Mouse (Mus musculus) embryo, embryonic 10.5 days (tissue): ENCODE measurements around the gene Rbm47.
"Not testable (repeated sequence)": the region's sequence is repeated elsewhere in the genome, so short reads cannot be mapped to it uniquely, and the experiment has no call there.

Source experiments
- DNase-seq: peaks from one replicate; pipeline ENCODE4 v3.0.0-alpha.2; 2015; ENCODE audit warnings: low spot score

Rbm47 gene

GRCm38 (mm10) chr5:66173018-66173417, at the start of gene Rbm47:
Rbm47 (minus strand) TSS chr5:66173118.
- DNase-seq, result no peak

GRCm38 (mm10) chr5:66220620-66221019, 47.7 kb upstream of the Rbm47 start:
- DNase-seq, result no peak

GRCm38 (mm10) chr5:66219692-66220091, 46.8 kb upstream of the Rbm47 start:
- DNase-seq, result no peak

- DNase-seq, result peak; percentile 27
Measured at GRCm38 (mm10) chr5:66215569-66216277, 42.8 kb upstream of the Rbm47 start.

GRCm38 (mm10) chr5:66214395-66214935, 41.5 kb upstream of the Rbm47 start:
- no peak for DNase-seq

- DNase-seq, result peak; percentile 36
Measured at GRCm38 (mm10) chr5:66209532-66210176, 36.7 kb upstream of the Rbm47 start.

GRCm38 (mm10) chr5:66204966-66205365, 32.0 kb upstream of the Rbm47 start:
- no peak for DNase-seq

GRCm38 (mm10) chr5:66203424-66203823, 30.5 kb upstream of the Rbm47 start:
- no peak for DNase-seq

- DNase-seq, result no peak
Measured at GRCm38 (mm10) chr5:66200044-66200443, 27.1 kb upstream of the Rbm47 start.

GRCm38 (mm10) chr5:66195323-66195722, 22.4 kb upstream of the Rbm47 start:
- no peak for DNase-seq

- no peak for DNase-seq
Measured at GRCm38 (mm10) chr5:66193218-66193846, 20.4 kb upstream of the Rbm47 start.

GRCm38 (mm10) chr5:66191185-66191503, 18.2 kb upstream of the Rbm47 start:
- no peak for DNase-seq

- DNase-seq, result no peak
Measured at GRCm38 (mm10) chr5:66190481-66191184, 17.7 kb upstream of the Rbm47 start.

- not testable (repeated sequence) for DNase-seq
Measured at GRCm38 (mm10) chr5:66188591-66188990, 15.7 kb upstream of the Rbm47 start.

- no peak for DNase-seq
Measured at GRCm38 (mm10) chr5:66182156-66182555, 9.2 kb upstream of the Rbm47 start.

- peak; percentile 11 for DNase-seq
Measured at GRCm38 (mm10) chr5:66174160-66174837, 1.4 kb upstream of the Rbm47 start.

GRCm38 (mm10) chr5:66170591-66170990, 2.3 kb downstream of the Rbm47 start:
- no peak for DNase-seq

- DNase-seq, result no peak
Measured at GRCm38 (mm10) chr5:66169099-66169485, 3.8 kb downstream of the Rbm47 start.

GRCm38 (mm10) chr5:66168462-66169098, 4.3 kb downstream of the Rbm47 start:
- DNase-seq, result no peak

- no peak for DNase-seq
Measured at GRCm38 (mm10) chr5:66166931-66167330, 6.0 kb downstream of the Rbm47 start.

- DNase-seq, result no peak
Measured at GRCm38 (mm10) chr5:66166193-66166629, 6.7 kb downstream of the Rbm47 start.
